Mouse (Mus musculus) kidney, adult 2 months (tissue): Measurements from ENCODE around the gene Piezo1.

Experiments
- CTCF ChIP-seq: fragments of 200-500 bp; conservative IDR thresholded peaks from 2 replicates; pipeline ENCODE4 v1.5.1; 2011; ENCODE audit warnings: low read depth, mild to moderate bottlenecking, control low read depth, low read length, moderate library complexity, mixed read lengths; ENCODE audit not compliant: insufficient read depth, insufficient read length
- POLR2A ChIP-seq: fragments of 200-500 bp; IDR thresholded peaks from one replicate; pipeline ENCODE4 v1.6.1; 2011; ENCODE audit warnings: low read depth, low read length, control low read depth

DNA sequence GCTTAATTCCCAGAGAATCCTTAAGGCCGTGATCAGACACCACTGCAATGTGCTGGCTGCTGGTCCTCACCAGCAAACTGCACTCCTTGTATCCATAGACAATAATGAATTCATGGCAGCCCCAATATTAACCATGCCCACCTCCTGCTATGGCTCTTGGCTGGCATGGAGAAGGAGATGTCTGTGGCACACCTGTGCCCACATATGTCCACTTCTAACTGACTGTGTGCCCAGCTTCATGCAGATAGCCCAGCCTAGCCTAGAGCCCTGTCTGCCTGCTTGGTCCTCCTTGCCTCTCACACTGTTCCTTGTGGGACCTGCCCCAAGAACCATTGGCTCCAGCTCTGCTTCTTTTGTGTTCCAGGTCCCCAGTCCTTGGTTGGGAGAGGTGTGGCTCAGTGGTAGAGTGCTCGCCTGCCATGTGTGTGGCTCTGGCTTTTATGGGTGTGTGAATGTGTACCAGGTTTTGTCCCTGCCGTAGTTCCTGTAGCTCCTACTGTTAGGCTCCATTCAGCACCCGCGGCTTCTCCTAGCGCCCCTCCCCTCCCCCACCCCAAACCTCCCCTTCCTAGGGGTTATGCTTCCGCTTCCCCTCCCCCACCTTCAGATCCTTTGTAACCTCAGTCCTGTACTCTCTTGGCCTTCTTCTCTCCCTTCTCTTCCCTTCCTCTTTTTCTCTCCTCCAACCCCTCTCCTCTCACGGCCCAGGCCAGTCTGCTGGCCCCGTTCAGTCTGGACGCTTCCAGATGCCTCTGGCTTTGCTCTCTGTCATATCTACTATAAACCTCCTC is 6.3 kb upstream of the Piezo1 start:
- no peak for TF ChIP-seq CTCF
- no peak for TF ChIP-seq POLR2A
